Mouse (Mus musculus): ENCODE results near the gene Fbxo40.

- TF ChIP-seq CTCF (IDR thresholded peaks at IDR 0.05) (no peak), EP300 (IDR thresholded peaks at IDR 0.05) (no peak)
Observed at GRCm38 (mm10) chr16:36946459-36947159, 43.7 kb downstream of the Fbxo40 start.
